Mouse (Mus musculus): Measurements from ENCODE around the gene Csgalnact2. TPM values are rescaled to one million over a fixed set of nuclear protein-coding genes. Genes with fewer than 3 reads are reported as not detected.

Gene Csgalnact2
- total RNA-seq, 4 experiments from 2014 or later = 18.8 to 26.8 (median 23.1) TPM

DNA sequence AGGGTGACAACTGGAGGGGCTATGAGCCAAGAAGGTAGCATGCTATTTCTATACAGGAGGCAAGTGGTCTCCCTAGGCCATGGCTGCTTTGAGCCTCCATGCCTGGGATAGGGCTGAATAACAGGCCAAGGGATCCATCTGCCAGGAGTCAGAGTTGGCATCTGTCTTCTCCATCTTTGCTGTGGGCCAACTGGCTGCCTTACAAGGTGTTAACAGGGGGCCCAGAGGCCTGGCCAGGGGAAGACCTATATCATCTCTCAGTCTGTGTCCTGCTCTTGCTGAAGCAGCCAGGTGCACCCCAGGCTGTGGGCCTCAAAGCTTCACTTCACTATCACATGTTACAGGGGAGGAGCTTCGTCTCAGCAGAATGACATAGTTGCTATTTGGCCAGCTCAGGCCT, 66.8 kb downstream of the Csgalnact2 start:
- no peak for DNase-seq

DNA sequence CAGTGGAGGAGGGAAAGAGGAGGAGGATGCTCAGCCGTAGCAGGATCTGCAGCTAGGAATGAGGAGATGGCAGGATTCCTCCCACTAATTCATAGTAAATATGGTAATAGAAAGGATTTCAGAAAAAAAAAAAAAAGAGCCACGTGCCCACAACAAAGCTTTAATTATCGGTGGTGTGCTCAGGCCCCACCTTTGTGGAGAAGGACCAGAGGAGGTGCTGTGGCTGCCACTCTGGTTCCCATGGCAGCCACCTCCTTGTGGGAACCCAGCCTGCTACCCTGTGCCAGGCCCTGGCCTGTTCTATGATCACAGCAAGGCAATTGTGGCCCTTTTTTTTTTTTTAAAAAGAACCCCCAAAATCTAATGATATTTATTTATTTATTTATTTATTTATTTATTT, 67.5 kb downstream of the Csgalnact2 start:
- DNase-seq = no peak

DNA sequence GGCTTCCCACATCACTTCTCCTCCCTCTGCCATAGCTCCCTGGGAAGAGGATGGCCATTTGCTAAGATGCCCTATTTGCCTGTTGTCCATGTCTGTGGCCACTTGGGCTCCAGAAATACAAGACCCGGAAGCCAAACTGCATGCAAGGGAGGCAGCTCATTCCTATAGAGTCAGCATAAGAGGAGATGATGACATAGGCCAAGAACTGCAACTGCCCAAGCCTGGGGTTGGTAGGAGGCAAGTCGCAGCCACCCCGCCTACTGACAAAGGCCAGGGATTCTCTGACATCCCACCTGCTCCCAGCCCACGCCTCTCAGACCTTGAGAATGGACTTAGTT, 68.0 kb downstream of the Csgalnact2 start:
- no peak for DNase-seq

DNA sequence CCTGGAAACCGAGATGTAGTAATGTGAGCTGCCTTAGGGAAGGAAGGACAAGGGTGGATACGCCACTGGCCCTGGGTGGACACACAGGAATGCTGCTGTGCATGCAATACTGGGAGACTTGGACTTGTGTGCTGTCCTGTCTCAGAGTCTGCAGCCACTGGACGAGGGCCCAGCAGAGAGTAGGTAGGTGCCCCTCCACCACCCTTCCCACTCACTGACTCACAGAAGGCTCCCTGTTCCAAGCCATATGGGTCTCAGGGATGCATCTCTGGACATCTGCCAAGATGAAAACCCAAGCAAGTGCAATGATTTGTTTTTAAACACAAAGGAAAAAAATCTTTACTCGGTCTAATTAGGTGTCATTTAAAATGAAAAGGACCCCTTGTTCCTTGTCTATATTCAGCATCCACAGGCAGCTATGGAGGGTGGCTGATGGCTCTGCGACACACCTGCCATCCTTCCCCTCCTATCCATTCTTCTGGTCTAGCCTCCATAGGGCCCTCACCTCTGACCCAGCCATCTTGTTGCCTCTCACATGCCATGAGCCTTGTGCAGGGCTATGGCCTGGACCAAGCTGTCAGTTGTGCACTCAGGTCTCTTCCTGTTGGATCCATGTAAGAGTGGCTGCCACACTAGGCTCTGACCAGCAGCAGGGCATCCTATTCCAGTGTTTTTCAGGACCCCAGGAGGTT, 68.5 kb downstream of the Csgalnact2 start:
- no peak for DNase-seq

- no peak for DNase-seq
Observed at GRCm38 (mm10) chr6:118067720-118068119, 71.2 kb downstream of the Csgalnact2 start.

DNA sequence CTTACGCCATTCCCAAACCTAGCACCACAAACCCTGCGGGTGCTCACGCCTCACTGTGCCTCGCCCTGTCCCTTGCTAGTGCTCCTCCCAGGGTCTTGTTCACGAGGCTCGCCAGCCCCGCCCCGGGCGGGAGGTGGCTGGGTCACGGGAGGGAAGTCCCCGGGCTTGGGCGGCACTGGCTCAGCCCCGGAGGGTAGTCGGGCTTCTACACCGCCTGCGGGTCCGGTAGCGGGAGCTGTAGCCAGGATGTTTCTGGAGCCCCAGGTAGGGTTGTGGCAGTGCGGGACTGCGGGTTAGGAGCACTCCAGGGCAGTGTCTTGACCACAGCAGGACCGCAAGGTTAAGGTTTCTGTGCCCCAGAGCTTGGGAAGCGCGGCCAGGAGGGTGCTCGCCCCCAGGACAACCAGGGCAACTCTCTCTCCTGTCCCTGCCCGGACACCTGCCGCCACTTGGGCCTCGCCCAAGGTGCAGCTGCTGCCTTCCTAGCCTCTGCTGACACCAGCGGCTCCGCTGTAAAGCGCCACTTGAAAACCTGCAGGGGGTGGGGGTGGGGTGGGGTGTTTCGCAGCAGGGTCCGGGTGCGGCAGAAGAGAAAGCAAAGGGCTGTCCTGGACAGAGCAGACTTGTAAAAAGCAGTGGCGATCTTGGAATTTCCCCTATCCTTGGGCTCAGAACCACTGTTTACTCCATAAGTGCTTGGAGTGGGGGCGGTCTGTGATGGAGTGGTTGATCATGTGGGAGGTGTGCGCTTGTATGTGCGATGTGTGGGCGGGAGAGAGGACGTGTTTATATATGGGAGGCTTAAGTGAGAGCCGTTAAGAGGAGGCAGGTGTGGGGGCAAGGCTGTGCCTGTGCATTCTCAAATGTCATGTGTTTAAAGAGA, 72.5 kb downstream of the Csgalnact2 start:
- no peak for DNase-seq

DNA sequence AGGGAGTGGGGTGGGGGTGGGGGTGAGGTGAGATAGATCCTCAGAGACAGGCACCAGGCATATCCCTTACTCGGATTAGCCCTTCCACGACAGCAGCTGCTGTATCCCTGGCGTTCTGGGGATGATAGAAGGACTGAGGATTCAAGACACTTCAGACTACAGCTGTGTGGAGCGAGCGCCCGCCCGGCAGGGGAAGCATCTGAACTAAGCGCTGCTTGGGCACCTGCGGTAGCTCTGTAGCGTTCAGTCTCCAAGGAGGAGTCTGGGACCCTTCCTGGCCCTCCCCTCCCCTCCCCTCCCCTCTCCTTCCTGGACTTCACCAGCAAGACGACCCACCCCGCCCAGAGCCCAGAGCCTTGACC, 73.1 kb downstream of the Csgalnact2 start:
- no peak for DNase-seq

DNA sequence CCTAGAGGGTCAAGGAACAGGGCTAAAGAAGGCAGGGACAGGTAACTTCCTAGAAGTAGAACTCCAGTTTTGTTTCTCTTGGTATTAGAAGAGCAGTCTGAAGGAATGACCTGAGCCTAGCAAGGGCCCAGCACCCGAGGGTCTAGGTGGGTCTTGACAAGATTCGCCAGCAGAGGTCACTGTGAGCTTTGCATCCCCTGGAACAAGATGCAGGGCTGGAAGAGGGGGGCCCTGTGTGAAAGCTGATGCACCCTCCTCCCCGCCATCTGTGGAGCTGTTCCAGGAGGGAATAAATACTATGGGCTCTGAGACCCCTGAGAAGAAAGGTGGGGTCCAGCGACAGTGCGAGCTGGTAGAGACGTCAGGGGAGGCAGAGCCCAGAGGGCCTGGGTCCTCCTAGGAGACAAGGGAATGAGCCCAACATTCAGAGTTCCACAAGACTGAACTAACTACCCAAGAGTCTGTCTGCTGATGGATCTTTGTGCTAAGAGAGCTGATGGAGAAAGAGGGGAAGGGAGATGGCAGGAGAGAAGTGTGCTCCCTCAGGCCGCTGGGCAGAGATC, 73.9 kb downstream of the Csgalnact2 start:
- DNase-seq = no peak

- no peak for DNase-seq
Observed at GRCm38 (mm10) chr6:118063266-118063665, 75.7 kb downstream of the Csgalnact2 start.

- no peak for DNase-seq
Observed at GRCm38 (mm10) chr6:118061266-118061665, 77.7 kb downstream of the Csgalnact2 start.

Small RNA genes lying within 50 kb of the gene (microRNA-seq; reads per million reads assigned to microRNA genes)
- 0.18 to 0.34 reads per million in 2 experiments for gene Mir7044

Other genes starting within 250 kb of the Csgalnact2 start
- gene Hnrnpf, start 238.8 kb downstream of the Csgalnact2 start, total RNA-seq (2022) = 100 to 1,000 TPM; 293 to 348 (median 309) TPM
- gene Fxyd4, start 201.4 kb downstream of the Csgalnact2 start, total RNA-seq (2022) = not detected
- 1 to 10 TPM in 1 of 4 experiments, under 1 TPM in 3; 0.52 to 1.3 (median 0.79) TPM for gene Rasgef1a, start 127.7 kb downstream of the Csgalnact2 start, total RNA-seq (2022)
- gene Ret, start 58.6 kb upstream of the Csgalnact2 start, total RNA-seq (2022) = 1 to 10 TPM; 1.9 to 5.3 (median 3.4) TPM

All from adrenal gland, adult 8-10 months (tissue).